Mouse (Mus musculus) thymus, postnatal 4 days (tissue): ENCODE results near the gene Gemin8.

Experiments
- DNase-seq: peaks from one replicate; pipeline ENCODE4 v3.0.0; 2021

Gemin8 gene

DNA sequence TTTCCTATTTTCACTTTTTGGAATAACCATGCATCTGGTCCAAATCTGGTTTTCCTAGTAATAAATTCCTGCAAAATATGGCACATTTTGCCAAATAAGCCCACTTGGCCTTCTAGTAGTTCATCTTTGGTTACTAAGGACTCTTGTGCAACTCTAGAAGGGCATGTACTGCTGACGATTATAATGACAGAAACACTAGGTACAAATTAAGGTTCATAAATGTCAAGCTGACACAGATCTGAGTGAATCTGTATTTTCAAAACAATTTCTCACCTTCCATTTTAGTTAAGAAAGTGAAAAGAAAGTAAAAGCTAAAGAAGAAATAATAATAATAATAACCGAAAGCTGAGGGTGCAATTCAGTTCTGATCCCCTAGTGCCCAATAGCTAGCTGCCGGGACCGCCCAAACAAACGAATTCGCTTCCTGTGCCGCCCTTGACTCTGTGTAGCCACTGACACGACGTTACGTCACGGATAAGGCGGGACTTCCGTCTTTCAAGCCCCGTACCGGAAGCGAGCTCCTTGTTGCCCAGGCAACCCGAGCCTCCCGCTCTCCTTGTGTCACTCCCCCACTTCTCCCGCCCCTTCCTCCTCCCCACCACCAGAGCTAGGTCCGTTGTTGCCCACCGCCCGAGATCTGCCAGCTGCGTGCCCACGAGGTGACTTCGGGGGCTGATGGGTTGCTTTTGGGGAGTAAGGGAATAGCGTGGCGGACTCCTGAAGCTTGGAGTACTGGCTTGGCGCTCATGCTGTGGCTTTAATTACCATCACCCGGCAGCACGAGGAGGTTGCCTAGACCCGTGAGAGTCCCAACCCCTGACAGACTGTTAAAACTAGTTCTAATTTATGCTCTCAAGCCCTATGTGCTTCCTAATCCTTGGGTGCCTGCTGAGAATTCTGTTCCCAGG, at the start of gene Gemin8:
Gene Gemin8, plus strand, starts transcription at position 563 of the 908 bp plus-strand sequence.
- peak; percentile 94 for DNase-seq

DNA sequence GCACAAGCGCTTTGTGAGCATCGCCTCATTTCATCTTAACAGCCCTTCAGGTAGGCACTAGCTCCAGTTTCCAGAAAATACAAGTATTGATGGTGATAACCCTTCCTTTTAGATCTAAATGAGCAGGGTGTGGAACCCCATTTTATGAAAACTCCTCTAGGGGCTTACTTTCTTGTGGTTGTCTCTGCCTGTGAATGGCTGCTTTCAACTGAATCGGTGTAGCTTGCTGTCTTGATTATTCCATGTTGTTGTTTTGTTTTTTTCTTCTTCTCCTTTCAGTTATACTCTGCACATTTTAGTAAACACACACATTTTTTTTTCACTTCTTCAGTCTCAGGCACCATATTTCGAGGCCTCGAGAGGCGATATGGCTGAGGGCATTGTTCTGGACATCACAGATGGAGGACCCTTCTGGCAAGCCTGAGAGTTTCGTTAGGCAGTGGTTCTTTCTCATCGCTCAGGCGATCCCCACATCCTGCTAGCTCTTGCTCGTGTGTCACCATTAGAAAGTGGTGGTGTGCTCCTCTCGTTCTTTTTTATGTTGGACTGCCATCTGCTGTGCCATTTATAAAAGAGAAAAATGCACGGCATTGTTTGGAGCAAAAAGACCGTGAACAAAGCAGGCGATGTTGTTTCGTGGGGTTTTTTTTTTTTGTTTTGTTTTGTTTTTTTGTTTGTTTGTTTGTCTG, 23.0 kb upstream of the Gemin8 start:
- DNase-seq, result no peak

DNA sequence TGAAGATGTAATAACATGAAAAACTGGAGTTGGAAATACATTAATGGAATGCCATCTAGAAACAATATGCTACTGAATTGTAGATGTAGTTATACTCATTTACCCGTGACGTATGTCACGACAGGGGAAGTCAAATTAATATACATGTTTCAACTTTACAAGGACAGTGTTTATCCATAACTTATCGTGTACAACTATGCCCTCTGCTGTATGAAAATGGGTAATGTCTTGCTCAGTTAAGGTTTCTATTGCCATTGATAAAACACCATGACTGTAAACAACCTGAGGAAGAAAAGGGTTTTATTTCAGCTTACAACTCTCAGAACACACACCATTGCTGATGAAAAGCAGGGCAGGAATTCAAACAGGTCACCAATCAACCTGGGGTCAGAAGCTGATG, 7.5 kb upstream of the Gemin8 start:
- no peak for DNase-seq

DNA sequence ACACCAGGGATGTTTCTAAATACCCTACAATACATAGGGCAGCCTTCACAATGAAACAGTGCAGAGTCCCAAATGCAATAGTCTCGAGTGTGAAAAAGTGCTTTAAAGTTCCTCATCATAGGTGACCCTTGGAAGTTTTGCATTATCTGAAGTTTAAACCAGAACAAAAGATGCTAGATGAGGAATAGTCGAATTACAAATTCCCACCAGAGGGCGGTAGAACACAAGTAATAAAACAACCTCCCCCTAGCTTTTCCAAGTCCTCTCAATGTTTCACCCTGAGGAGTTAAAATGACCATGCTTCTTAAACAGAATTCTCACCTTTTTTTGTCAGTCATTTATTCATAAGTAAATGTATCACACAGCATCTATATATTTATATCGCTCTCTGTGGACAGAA, 2.9 kb upstream of the Gemin8 start:
- peak; percentile 12 for DNase-seq

DNA sequence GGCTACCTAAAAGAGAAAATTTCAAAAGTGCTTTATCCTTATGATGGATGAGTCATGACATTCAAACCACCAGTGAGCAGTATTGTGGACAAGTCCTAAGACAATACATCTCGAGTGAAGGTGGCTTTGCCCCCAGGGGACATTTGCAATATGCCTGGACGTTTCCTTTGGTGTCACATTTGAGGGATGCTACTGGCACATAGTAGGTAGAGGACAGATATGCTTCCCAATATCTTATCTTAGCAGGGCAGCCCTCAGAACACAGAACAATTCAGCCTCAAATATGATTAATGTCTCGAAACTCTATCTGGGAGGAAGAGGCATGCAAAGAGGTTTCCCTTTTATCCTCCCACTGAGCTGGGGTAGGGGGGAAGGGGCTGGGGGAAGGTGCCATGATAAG, 2.3 kb upstream of the Gemin8 start:
- no peak for DNase-seq

DNA sequence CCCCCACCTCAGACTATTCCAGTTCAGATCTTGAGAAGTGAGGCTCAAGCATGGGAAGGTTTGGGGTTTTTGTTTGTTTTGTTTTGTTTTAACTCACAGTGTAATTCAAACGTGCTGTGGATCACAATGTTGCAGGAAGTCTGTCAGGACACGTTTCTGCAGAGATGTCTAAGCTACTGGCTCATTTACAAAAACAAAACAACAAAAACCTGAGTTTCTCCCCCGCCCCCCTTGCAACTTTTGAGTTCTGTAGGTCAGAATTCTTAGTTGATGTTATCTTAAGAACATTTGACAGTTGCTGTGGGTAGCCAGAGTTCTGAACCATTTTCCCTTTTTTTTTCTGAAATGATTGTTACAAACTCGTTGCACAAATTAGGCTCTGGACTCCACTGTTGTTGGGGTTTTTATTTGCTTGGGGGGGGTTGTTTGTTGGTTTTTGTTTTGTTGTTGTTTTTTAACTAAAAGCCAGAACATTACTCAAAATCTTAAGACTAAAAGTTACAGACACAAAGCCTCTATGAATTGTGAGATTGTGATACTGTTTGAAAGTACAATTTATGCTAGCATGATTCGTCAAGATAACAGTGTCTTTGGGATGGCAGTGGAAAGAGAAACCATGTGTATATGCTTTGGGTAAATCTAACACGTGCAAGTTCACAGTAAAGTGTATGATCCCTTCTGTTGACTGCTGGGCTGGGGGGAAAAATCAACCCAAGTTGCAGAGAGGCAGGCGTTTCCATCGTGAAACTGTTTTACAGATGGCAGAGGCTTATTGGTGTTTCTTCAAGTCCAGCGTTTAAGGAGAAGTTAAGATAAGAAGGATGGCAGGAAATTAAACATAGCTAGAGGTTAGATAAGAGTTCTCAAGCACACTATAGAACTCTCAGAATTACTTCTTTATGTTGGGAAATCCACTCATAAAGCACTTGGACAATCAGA, 815 bp downstream of the Gemin8 start:
- peak; percentile 8 for DNase-seq

DNA sequence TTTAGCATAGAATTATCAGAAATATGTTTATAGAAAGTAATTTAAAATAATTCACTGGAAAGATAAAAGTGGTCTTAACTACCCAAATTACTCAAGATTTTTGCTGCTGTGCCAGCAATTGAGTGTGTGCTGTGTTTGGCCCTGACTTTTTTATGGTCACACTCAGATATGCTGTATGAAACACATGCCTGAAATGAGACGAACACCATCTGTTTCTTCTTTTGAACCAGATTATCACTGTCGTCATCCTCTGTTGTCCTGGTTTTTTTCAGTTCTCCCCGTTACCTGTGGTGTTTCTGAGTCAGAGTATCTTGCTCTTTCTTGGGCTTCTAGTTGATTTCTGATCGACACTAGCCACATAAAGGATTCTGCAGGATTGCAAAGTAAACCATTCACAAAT, 1.8 kb downstream of the Gemin8 start:
- DNase-seq, result no peak

DNA sequence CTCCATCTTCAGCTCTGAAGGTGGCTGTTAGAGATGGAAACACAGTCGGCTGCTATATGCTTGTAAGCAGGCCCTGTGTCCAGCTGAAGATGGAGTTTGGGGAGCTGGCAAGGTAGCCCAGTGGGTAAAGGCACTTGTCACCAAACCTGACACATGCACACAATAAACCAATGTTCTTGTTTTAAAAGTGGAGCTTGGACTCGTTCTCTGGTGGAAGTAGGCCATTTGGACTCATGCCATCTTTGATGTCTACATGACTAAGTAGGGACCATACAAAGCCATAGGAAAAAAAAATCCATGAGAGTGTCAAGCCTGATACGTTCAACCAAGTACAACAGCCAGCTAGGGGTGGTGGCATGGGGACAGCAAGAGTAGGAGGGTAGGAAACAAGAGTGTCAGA, 2.4 kb downstream of the Gemin8 start:
- DNase-seq, result no peak

DNA sequence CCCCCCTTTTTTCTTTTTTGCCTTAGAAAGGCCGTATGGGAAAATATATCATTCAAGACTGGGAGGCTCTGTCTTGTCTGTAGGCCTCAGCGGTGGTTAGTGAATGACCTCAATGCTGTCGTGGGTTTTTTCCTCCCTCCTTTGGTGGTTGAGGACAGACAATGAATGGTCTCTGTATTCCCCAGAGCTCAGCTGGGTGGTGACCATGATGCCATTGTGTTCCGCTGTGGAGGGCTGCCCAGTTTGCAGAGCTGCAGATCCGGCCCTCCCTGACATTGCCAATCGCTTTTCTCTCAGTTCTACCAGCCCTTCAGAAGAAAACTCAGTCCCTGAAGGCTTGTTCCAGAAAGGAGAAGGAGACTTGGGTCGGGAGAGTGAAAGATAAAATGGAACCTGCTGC, 3.5 kb downstream of the Gemin8 start:
- no peak for DNase-seq

DNA sequence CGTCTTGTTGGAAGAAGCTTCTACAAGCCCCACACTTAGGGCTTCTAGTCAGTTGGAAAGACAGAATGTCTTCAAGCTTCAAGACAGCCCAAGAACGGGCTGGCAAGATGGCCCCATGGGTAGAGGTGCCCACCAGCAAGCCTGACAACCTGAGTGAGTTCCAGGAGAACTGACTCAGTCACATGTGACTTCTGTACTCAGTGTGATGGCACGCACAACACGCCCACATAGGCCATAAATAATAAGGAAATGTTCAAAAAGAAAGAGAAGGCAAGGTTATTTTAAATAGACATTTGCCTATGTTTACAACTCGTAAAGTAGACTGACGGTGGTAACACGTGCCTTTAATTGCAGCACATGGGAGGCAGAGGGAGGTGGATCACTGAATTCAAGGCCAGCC, 7.7 kb downstream of the Gemin8 start:
- DNase-seq, result no peak

DNA sequence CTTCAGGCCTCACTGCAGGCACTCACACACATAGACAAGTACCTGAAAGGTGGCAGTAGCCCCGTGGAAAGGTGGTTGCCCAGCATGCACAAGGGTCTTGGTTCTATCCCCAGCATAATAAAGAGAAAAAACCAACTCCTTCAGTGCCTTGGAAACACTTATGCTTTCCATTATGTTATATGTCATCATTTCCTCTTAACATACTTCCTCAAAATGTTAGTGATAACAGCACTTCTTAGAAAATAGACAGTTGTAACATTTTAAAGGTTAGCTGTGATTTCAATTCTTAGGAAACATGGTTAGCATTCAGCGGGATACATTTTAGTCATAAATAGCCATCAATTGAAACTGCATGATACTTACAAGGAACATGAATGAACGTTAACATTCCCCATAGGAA, 12.8 kb downstream of the Gemin8 start:
- no peak for DNase-seq

DNA sequence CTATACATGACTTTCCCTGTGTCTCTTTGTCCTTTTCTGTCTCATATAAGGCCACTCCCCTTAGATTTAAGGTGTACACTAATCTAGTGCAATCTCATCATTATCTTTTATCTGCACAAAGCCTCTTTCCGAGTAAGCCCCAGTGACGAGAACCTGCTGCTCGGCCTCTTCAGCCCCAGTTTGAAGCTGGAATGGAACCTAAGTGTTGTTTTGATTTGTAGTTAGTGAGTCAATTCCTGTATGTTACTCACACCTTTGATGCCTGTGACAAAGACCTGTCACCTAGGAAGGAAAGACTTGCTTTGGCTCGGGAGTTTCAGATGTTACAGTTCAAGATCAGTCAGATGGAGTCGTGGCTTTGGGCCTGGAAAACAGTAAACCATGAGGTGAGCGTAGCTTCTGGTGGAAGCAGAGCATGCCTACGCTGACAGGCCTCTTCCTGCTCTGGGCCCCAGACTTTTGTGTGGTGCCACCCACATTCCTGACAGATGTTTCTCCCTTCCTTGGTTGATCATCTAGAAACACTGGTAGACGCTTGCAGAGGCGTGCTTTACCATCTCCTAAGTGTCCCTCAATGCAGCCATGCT, 15.2 kb downstream of the Gemin8 start:
- DNase-seq, result no peak

DNA sequence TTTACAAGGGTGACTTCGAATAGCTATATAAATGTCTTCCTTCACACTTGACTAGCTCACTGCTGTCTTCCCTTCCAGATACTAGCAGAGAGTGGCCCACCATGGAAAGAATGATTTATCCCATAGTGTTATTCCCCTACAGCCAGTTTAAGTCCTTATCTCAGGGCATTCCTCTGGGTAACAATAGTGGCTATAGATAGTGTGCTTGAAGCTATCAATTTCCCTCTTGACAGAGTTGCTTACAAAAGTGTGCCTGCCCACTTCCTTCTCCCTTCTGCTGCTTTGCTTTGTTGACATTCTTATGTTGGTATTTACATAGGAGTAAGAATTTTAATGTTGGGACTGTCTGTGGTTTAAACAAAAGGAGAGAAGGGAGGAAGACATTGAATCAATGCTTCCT, 17.5 kb downstream of the Gemin8 start:
- DNase-seq, result no peak

DNA sequence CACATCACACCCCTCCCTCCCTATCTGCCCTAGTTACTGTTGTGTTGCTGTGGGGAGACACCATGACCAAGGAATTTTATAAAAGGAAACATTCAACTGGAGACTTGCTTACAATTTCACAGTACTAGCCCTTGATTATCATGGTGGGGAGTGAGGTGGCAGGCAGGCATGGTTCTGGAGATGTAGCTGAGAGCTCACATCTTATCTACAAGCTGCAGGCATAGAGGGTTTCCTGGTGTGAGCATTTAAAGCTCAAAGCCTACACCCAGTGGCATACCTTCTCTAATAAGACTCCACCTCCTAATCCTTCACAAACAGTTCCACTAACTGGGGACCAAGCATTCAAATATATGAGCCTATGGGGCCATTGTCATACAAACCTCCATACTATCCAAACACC, 26.1 kb downstream of the Gemin8 start:
- no peak for DNase-seq

DNA sequence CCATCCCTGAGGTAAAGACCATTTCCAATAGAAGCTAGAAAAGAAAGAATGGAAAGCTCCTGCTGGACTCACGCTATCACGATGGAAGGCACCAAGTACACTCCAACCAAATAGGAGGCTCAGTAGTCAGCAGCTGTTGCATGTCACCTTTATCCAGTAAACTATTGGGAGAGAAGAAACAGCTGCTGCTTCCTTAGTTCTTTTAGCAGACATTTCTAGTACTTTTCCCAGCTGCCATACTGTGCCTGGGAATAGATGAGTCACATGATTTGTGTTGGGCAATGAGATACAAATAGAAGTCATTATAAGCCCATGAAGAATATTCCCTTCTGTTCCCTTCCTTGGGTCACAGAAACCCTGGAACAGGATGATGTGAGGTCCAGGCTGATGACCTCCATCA, 28.0 kb downstream of the Gemin8 start:
- DNase-seq, result no peak

DNA sequence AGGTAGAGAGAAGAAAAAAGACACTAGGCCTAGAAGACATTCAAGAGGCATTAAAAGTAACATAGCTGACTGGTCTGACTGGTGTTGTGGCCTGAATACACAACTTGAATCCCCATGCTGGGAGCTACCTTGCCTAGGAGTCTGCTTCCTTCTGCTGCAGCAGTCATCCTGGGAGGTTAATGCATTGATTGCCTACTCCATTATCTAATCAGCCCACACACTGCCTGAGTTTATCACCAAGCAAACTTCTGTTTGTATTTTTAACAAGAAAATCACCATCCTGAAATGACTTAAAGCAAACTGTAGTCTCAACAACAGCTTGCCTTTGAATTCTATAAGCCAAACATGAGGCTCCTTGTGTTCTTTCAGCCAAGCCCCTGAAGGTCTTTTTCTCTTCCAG, 29.6 kb downstream of the Gemin8 start:
- DNase-seq, result no peak

DNA sequence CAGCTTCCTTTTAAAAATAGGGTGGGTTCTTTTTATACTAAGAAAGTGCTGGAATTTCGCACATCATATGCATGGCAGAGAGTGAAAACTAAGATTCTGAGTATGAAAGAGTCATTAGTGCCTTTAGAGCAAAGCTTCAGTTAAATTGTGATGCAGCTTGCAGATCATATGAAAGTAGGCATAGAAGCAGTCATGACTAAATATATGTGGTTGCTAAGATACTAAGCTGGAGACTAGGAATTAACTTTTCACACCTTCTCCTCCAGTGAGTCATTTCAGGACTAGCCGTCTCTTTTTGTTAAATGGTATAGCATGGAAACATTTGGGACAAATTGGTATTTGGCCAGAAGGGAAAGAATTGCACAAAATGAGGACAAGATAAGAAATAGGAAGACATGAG, 44.3 kb downstream of the Gemin8 start:
- no peak for DNase-seq

DNA sequence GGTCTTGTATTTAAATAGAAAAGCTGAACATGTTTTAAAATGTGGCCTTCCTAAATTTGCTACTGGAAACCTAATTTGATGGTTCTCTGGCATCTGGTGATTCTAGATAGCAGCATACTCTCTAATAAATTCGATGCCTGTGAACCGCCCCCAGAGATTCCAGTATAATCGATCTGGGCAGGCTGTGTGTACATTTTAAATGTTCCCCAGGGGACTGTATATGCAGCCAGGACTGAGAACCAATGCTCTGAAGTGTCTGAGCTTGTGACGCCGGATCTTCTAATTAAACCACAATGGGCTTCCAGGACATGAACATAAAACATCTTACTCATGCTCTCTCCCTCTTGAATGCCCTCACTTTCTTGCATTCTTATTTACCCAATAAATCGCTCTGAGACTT, 46.0 kb downstream of the Gemin8 start:
- no peak for DNase-seq

DNA sequence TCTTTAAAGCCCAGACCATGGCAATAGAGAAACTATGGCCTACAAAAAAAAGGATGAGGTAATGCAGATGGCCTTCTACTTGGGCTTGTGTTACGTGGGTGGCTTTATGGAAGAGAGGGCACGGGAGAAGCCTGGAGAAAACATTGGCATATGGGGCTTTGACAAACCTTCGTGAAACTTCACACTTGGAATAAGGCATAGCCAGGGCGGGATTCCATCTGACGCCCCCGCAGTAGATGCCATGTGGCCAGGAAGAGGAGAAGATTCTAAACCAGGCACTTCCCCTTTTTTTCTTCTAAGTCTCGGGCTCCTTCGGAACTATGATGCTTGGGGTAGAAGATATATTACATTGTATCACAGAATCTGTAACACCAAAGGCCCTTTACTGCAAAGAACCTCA, 46.5 kb downstream of the Gemin8 start:
- DNase-seq, result no peak

DNA sequence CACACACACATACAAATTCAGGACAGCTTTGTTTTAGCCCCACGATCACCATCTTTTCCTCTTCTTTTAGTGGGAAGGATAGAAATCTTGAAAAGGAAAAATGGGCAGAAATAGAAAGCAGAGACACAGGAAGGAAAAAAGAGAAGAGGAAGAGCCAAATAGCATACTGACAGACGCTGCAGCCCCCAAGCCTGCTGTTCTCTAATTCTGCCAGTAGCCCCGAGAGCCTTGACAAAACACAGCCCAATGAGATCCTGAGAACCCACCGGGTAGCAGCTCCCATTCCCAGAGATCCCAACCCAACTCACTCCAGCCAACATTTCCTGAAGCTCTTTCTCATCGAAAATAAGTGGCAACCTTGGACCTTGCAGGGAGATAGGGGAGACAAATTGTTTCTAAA, 49.1 kb downstream of the Gemin8 start:
- no peak for DNase-seq

DNA sequence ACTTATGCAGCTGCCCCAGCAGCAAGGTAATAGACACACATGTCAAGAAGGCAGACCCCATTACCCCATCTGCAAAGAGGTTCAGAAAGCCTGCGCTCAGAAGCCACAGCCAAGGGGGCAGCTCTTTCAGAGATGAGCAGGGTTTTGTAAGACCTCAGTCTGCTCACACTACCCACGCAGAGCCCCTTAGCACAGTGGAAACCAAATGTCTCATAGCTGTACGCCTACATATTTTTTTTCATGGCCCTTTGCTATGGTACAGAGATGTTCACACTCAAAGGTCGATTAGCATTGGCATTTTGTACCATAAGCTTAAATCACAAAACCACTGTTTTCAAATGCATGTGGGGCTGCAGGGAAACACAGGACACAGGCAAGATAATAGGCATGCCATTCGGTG, 56.6 kb downstream of the Gemin8 start:
- no peak for DNase-seq

DNA sequence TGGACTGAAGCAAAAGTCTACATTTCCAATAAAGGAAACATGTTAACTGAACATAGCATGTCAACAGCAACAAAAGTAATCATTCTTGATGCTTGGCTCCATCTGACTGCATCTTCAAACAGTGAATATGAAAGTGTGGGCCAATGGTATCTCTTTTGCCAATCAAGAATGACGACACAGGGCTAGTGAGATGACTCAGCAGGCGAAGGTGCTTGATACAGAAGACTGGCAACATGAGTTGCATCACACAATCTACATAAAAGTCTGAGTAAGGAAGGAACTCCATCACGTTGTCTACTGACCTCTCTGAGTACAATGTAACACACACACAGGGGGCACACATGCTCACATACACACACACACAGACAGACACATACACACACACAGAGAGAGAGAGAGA, 59.5 kb downstream of the Gemin8 start:
- DNase-seq, result no peak
